Mouse (Mus musculus): ENCODE measurements at regions not wholly inside any gene's neighbourhood (a gene's known extent, or its start where the extent isn't known, plus 50 kb on each side); places are given as distances from the start of the nearest gene placed in this dataset.

- TF ChIP-seq FLI1 (IDR thresholded peaks at IDR 0.05; ENCODE audit: low read length): no peak
- no peak for TF ChIP-seq GATA1 (IDR thresholded peaks at IDR 0.05; ENCODE audit: borderline replicate concordance, low read length)
Observed at GRCm38 (mm10) chr11:117056958-117057357, 58.0 kb upstream of the Sec14l1 start.
